Mouse (Mus musculus) CD4-positive, CD25-positive, alpha-beta regulatory T cell, adult 4 months (primary cell): ENCODE measurements around the gene Tmem97. TPM values are rescaled to one million over a fixed set of nuclear protein-coding genes. Genes with fewer than 3 reads are reported as not detected.
"Not testable (repeated sequence)": the region's sequence is repeated elsewhere in the genome, so short reads cannot be mapped to it uniquely, and the experiment has no call there.

Source experiments
- ATAC-seq: one replicate; pipeline ENCODE4 v1.8.0; 2017
- polyA plus RNA-seq, 2 experiments: library from polyadenylated mRNA; unstranded; fragments of 100-300 nt; shearing (Covaris generic); gene quantifications; one replicate each; pipeline ENCODE4 v1.2.1; 2017

Tmem97 gene
- polyA plus RNA-seq, 2 experiments from 2014 or later = 17.4 to 21.3 TPM

- no peak for ATAC-seq
These were observed 2.7 kb downstream of the Tmem97 start for GRCm38 (mm10) chr11:78547718-78548460.

DNA sequence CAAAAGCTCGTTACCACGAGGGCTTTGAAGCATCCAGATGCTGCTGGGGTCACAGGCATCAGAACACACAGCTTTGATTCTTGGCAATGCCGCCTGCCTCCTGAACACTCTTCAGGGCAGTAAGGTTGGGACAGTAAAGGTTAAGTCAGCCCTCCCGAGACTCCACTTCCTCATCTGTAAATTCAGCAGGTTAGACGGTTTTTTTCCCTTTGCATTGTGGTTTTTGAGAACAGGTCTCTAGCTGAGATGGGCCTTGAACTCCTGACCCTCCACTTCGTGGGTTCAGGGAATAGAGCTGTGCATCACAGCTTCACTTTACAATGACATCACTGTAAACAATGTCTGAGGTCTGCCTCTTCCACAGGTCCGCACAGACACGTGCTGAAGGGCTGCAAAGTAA lies 5.4 kb downstream of the Tmem97 start:
- ATAC-seq = no peak

DNA sequence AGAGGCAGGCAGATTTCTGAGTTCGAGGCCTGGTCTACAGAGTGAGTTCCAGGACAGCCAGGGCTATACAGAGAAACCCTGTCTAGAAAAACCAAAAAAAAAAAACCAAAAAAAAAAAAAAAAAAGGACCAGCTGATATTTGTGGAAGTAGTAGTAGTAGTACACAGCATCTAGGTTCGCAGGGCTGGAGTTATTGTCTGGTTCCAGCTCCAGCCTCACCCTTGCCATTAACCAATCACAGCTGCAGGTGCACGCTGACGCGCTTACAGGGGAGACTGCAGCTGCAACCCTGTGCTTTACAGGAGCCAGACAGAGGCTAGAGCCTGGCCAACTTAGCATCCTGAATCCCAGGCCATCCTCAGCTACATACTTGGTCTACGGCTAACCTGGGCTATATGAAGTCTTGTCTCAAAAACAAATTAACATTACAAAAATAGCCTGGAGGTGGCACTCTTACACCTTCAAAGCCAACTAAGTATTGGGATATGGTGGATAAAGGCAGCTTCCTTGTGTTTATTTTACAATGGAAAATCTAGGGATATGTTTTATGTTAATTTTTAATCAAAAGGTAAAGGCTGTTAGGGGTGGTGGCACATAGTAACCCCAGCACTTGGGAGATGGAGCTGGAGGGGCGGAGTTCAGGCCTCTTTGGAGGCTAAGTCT lies 6.0 kb downstream of the Tmem97 start:
- no peak for ATAC-seq

- ATAC-seq = no peak
These were observed 10.2 kb downstream of the Tmem97 start for GRCm38 (mm10) chr11:78540358-78540757.

GRCm38 (mm10) chr11:78536690-78537084 lies 13.9 kb downstream of the Tmem97 start:
- ATAC-seq = no peak

- ATAC-seq = peak; percentile 95
These were observed 14.4 kb downstream of the Tmem97 start, which contains the start of the genes Tnfaip1 and Ift20 for GRCm38 (mm10) chr11:78536080-78536689. TSS of gene Tnfaip1 (minus strand) at chr11:78536332. TSS of gene Ift20 (plus strand) at chr11:78536361.

DNA sequence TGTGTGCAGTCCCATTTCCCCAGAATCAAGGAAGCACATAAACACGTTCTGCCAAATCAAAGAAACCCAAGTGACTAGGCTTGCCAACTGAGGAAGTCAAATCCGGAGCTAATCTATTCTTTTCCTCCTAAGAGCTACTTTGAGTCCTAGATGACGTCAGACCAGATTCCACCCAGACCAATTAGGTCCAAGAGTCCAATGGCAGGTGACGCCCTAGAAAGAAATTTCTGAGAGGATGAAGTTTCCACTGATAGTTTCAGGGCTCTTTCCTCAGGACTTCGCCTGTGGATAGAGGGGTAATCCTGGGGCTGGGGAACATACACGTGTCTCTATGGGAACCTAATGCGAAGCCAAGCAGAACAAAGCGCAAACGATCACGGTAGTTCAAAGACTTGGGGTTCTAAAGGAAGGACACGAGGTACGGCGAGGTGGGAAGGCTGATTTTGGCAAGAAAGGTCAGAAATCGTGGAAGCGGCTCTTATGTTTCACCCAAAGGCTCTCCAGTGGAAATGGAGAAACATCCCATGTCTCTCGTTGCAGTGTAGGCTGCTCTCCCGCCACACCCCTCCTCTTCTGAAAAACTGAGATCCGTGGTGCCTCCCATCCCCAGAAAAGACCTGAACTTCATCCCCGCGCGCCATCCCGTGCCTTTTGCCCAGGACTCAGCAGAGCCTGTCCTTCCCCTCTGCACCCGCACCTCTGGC lies 15.0 kb downstream of the Tmem97 start:
- ATAC-seq = no peak

GRCm38 (mm10) chr11:78534516-78534915 lies 16.1 kb downstream of the Tmem97 start:
- no peak for ATAC-seq

DNA sequence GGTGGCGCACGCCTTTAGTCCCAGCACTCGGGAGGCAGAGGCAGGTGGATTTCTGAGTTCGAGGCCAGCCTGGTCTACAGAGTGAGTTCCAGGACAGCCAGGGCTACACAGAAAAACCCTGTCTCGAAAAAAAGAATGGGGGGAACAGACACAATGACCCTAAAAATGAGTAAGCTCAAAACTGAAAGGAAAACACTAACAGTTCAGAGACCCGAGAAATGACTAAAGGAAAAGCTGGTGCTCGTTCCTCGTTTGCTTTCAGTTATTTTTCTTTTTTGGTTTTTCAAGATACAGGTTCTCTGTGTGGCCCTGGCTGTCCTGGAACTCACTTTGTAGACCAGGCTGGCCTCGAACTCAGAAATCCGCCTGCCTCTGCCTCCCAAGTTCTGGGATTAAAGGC lies 19.1 kb downstream of the Tmem97 start:
- ATAC-seq = not testable (repeated sequence)

DNA sequence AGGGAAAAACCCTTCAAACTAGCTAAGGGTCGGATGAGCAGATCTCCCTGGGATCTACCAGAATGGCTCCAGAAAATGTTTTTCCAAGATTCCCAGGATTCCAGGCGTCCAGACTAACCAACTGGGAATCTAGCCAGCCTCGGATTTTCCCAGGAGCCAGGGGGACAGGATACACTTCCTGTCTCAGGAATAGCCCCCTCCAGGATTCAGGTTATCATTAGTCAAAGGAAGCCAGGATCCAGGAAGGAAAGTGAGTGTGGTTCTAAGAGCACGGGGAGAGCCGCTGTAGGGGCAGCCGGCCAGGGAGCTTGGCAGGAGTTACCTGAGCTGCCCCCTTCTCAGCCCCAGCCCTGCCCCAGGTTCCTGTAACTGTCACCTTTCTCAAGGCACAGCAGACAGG lies 19.5 kb downstream of the Tmem97 start:
- no peak for ATAC-seq

GRCm38 (mm10) chr11:78530001-78530400 lies 20.6 kb downstream of the Tmem97 start:
- no peak for ATAC-seq

- ATAC-seq = no peak
These were observed 21.9 kb downstream of the Tmem97 start for GRCm38 (mm10) chr11:78528714-78529113.

GRCm38 (mm10) chr11:78524838-78525237 lies 25.7 kb downstream of the Tmem97 start:
- no peak for ATAC-seq

DNA sequence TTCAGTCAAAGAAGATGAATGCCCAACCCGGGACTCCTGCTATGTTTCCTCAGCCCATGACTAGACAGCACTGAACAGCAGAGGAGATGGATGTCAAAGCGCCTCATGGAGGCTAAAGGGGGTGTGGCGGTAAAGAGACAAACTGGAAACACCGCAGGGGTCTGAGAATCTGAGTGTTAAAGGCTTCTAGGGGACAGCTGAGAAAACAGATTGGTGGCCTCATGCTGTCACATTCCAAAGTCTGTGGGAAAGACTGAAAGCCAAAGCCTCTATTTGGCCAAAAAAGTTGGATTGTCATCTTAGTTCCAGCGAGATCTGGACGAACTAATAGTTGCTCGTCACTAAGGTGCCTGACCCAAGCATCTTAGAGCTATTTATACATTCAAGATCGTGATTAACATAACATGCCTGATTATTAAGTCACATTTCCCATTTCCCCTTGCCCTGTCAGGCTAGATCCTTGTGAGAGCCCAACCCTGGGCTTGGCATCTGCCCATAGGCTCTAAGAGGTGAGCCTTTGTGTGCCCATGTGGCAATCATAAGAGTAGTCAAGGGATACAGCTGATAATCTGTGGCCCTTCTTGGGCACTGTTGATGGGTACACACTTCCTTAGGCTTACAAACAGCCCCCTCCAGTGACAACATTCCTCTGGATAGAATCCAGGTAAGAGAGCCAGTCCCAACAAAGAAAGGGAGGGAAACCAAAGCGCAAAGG lies 27.2 kb downstream of the Tmem97 start:
- no peak for ATAC-seq

DNA sequence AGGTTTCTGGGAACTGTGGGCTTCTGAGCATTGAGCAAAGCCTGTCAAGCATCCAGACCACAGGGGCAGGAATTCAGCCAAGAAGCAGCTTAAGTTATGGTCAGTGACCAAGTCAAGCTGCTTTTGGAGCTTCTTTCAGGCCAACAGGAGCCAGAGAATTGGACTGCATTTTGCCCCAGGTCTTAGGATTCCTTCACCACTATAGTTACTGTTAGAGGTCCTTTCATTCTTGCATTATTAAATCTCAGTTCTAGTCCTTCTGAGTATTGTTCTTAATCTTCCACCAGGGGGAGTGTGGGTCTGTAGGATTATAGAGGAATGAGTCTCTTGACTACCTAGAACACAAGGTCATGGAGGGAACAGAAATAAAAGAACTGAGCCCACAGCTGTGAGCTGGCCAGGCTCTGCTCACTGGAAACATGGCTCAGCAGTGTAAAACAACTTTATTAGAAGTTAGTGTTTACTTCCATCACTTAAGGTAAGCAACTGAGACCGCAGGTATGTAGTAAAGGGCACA lies 28.0 kb downstream of the Tmem97 start:
- peak; percentile 51 for ATAC-seq

DNA sequence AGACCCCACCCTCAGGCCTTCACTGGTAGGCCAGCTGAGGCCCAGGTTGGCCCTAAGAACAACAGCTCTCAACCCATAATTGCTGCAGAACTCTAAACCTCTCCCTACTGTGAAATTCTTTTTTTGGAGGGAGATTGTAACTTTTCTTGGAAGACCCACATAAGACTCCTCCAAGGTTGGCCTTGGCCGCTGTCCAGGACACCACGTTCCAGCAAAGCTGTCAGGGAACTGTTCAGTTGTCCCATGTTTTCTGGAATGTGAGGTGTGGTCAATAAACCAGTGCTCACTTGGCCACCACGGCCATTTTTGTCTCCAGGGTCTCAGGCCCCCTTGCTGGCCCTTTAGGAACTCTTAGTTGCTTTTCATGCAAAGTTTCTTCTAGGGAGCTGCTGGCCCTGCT lies 28.7 kb downstream of the Tmem97 start:
- no peak for ATAC-seq

- no peak for ATAC-seq
These were observed 31.6 kb downstream of the Tmem97 start for GRCm38 (mm10) chr11:78518931-78519330.

DNA sequence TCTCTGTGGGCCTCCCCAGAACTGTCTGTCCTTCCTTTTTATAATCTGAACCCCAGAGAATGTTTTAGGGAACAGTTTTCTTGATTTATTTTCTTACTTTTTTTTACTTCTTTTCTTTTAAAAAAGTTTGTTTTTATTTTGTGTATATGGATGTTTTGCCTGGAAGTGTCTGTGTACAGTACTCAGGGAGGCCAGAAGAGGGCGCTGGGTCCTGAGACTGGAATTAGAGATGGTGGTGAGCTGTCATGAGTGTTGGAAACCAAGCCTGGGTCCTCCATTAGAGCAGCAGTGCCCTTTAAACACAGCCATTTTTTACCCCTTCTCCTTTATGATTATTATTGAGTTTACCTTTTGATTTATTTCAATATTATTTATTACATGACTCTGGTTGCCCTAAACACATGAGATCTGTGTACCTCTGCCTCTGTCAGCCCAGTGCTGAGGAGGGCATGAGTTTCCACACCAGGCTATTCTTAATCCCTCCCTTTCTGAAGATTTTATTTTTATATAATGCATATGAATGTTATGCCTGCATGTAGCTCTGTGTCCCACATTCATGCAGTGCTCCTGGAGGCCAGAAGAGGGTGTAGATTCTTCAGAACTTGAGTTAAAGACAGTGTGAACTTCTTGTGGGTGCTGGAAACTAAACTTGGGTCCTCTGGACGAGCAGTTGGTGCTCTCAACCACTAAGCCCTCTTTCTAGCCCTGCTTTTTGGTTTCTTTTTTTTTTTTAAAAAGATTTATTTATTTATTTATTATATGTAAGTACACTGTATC lies 34.8 kb downstream of the Tmem97 start:
- ATAC-seq = no peak

DNA sequence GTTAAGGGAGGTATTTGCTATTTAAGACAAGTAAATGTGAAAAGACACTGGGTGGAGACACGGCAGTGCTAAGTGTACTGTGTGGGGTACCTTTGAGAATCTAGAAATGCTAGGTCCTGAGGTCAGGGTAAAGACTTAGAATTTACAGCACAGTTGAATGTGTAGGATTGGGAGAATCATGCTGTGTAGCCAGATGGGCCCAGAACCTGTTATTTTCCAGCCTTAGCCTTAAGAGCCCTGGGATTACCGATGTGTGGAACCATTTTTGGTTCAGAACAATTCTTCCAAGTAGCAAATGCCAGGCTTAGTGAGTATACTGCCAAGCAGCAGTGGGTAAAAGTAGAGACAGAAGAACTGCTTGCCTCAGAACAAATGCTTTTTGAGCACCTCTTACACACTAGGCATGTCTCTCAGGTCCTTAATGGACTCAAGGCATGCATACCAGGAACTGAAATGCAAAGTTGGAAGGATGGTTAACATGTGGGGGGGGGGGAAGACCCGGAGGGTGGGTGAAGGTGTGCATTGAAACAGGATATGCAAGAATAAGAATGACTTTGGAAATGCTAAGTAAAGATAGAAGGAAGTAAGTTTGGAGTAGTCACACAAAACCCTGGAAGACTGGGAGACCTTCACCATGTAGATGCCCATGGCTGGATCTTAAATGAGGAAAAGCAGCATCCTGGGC lies 37.3 kb downstream of the Tmem97 start:
- no peak for ATAC-seq
